Mouse (Mus musculus) kidney, adult 9 months (tissue): ENCODE measurements around the gene Vps45.

Source experiments
- DNase-seq: peaks from one replicate; pipeline ENCODE4 v3.0.0; 2022

The Vps45 gene

DNA sequence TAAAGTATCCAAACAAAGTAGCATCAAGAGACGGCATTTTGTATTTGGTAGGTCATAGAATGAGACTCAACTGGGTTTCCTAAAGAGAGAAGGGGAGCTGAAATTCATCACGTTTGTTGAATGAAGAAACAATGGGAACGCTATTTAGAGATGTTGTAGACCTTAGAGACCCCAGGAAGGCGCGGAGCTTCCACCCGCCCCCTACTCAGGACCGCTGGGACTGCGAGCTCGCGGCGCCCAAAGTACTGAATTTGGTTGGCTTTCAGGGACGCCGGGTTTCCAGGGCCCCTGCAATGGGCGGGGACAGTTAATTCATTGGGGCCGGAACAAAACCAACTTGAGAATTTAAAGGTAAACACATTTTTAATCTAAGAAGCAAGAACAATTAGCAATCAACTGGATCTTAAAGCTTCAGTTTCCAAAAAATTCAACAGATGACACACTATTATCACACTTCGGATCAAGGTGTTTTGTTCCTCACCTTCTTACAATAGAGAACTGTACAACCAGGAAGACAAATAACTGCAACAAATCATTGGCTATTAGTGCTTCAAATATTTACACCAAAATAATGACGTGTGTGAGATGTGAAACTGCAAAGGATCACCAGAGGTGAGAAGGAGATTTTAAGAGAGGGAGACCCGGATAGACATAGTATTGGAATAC lies at the start of gene Vps45:
TSS of gene Vps45 (minus strand) at position 236 of the 666 bp plus-strand sequence.
- peak; percentile 78 for DNase-seq

DNA sequence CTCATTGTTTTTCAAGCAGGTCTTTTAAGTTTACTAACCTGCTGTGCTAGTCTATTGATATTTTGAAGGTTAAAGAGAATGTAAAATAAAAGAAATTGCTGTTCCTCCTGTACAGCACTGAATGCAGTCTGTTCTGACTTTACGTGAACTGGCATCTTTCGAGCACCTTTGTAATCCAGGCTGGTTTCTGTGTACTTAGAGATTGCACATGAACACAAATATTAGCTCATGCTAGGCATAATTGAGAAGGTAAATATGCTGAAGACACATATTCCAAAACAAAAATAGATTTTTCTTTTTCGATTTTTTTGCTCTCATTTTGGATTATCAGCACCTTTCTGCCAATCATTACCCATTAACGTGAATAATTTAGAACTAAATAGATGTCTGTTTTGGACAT lies 47.9 kb upstream of the Vps45 start:
- no peak for DNase-seq

DNA sequence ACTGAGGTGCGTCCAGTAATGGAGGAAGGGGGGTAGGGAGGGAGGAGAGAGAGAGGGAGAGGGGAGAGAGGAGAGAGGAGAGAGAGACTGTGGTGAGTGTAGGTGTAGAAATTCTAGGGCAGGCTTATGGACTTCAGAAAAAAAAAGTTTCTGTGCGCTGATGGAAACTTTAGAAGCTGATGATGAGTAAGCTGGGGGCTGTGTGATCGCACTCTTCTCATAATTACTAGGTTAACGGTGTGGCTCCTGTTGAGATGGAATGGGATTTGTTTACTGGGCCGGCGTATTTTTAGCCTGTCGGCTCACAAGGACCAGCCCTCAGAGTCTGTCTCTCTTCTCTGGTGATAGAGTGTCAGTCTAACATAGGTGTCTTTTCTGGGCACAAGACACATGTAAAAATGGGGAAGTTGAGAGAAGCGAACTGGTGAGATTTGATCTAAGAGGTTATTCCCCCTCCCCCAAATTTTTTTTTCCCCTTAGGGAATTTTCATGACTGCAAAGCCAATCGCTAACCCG lies 47.0 kb upstream of the Vps45 start:
- no peak for DNase-seq

DNA sequence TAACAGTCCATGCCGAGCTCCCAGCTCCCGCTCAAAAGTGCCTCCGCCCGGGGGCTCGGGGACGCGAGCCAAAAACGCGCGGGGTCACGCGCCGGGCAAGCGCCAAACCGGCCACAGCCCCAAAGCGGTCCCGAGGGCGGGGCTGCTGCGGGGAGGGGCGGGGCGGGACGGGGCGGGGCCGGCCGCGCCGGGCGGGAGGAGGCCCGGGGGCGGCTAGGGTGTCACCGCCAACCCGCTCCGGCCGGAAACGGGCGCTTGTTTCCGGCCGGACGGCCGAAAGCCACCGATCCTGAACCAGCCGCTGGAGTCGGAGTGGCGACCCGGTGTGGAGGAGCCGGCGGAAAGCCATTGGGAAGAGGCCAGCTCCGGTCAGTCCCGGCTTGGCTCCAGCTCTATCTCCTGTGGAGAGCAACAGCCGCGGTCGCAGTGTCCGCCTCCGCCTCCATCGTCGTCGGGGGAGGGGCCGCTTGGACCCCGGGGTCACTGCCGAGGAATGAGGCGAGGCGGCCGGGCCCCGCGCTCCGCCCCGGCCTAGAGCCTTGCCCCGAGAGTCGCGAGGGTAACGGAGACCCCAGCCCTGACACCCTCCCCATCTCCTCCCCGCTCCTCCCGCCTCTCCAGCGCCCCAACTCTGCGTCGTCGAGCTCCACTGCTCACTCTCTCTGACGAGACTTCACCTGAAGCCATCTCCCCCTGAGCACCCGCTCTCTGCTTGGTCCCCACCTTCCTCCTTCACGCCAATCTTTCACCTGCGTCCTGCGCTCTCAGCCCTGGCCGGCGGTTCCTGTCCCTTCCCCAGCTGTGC lies 46.2 kb upstream of the Vps45 start, which contains the start of gene Otud7b:
TSS of gene Otud7b (plus strand) at position 267 of the 805 bp plus-strand sequence.
- peak; percentile 86 for DNase-seq

DNA sequence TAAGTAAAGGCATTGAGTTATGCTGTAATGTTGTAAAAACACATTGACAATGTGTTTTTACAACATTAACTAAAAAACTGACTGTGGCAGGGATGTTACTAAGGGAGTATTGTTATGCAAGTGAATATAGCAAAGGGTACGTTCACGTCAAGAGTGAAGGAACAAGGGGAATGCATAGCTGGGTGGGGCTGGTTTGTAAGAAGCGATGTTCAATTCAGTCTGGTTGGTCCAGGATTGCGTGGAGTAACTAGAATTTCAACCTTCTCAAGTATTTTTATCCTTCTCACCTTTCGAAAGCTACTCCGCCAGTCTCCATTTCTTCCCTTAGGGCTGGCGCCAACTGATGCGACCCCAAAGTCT lies 45.6 kb upstream of the Vps45 start:
- DNase-seq, result no peak

DNA sequence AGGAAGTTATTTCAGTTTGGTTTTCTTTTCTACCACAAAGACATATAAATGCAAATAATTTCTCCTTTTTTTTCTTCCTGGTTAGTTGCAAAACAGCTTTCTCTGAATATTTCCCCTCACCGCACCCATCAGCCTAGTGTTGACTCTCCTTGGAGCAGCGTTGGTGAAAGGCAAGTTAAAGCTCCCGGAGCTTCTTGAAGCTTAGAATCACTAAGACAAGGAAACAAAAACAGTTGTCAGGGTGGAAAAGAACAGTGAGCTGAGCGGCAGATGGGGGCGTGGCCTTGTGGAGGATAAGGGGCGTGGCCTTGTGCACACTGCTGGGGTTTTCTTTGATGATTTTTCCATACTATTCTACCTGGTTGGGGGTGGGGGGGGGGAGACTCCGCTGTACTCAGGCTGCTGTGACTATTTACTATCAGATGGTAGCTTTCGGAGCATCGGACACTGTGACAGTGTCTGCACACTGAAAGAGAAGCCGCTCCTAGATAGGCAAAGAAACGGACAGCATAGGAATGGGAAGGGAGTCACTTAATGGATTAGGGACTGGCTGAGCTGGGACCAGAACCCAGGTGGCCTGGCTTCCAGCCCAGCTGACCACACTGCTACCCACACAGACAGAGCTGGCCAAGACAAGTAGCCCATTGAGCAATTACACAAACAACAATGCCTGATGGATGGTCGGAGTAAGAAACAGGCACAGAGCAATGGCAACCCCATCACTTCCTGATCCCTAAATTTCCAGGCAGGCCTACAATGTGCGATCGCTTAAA lies 44.0 kb upstream of the Vps45 start:
- DNase-seq, result peak; percentile 36

DNA sequence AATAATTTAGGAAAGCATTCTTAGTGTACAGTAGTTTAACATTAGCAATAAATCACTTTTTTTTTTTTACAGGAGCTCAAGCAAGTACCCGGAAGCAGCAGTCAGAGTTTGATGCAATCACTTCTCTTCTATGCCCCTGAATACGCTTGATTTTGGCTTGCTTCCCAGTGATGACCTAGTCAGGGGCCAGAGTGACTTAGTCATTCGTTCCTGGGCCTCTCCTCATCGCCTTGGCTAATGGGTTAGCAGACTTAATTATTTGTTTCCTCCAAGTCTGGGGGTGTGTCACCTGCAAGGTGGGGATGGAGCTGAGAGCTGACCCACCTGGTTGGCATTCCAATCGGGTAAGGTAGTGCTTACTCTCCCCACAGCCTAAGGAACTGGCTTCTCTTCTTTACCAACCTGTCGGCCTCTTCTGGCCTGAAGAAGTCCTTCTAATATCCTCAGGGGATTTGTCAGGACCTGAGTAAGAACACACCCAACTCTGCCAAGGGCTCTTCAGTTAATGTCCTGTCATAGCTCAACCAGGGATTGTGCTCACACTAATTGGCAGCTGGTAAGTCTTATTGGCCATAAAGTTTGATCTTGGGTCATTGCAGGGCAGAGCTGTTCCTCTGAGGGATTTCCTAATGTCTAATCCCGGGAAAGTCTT lies 40.5 kb upstream of the Vps45 start:
- peak; percentile 30 for DNase-seq

DNA sequence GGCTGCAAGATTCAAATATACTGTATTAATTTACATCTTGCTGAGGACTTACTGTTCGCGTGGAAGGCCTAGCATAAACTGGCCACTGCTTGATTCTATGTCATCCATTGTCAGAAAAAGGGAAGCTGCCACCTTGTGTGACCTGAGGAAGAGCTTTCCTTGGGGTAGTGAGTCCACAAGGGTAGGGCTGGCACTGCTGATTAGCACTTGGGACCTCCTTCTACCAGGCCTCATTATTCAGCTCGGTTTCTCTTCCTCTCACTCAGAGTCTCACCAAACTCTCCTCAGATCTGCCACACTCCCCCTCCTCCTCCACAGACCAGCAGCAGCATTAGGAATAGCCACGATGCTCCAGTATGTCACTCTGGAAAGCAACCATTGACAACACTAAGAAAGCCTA lies 39.9 kb upstream of the Vps45 start:
- no peak for DNase-seq

DNA sequence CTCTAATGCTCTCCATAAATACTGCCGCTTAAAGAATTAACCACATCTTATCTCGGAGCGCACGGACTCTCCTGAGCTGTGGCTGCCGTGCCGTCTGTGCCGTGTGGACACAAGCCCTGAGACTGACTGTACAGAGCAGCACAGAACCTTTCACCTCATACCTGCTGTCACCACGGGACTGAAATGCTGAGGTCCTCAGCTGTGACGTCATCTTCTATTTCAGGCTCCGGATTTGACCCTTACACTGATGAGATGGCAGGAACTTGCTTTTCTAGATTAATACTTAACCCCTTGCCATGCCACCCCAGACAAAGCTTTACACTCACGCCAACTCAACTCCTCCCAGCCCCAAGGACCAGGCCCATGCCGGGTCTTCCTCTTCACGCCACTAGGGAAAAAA lies 35.9 kb upstream of the Vps45 start:
- peak; percentile 94 for DNase-seq

DNA sequence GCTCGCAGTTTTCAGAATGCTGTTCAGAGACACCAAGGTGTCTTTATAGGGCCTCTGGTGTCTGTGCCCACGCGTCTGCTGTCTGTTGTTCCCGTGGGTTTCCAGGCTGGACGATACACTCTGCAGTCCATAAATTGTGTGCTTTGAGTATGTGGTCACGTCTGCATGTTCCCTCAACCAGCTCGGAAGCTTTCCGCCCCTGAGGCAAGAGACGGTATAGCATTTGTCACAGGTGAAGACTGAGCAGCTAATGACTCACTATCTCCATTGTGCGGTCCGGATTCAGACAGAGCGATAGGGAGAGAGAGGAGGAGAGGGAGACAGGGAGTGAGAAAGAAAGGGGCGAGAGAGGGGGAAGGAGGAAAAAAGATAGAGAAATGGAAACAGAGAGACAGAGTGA lies 35.2 kb upstream of the Vps45 start:
- no peak for DNase-seq

DNA sequence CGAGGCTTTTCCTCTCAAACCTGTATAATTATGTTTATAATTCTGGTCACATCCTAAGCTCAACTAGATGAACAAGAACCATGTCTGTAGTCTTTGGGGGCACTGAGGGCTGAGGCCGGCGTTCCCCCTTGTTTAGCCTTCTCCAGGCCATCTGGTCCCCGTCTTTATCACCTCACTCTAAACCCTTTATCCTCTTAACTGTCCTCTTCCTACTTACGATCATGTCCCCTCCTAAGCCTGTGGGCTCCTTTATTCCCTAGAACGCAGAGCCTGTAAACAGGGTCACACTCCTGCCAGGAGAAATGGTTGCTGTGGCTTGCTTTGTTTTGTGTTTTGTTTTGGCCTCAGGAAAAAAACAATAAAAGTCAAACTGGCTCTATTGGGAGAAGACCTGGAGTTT lies 33.7 kb upstream of the Vps45 start:
- no peak for DNase-seq

DNA sequence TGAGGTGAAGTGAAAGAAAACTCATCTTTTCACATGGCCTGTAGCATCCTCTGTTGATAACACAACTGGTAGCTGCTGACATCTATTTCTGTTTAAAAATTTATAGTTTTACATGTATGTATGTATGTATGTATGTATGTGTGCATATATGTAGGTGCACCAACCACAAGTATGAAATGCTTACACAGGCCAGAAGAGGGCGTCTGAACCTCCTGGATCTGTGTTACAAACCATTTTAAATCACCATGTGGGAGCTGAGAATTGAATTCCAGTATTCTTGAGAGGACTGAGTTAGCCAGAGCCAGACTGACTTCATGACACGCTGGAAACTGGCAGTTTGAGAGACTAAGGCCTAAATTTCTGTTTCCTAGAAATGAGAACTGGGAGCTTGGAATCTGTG lies 32.9 kb upstream of the Vps45 start:
- DNase-seq, result no peak

DNA sequence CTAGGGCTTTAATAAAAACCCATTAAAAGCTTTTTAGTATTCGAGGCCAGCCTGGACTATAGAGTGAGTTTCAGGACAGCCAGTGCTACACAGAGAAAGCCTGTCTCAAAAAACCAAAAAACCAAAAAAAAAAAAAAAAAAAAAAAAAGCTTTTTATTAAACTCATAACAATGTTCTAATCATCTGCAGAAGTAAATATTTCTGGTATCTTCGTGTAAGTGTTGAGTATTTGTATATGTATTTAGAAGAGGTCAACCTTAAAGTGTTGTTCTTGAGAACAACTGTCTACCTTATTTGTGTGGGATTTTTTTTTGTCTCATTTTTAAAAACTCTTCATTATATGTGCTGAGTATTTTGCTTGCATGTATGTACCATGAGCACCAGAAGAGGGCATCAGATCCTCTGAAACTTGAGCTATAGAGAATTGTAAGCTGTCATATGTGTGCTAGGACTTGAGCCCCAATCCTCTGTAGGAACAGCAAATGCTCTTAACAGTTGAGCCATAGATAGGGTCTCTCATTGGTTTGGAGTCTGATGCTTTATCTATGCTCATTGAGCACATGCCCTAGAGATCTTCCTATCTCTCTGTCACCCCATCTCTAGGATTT lies 31.7 kb upstream of the Vps45 start:
- DNase-seq, result peak; percentile 42

DNA sequence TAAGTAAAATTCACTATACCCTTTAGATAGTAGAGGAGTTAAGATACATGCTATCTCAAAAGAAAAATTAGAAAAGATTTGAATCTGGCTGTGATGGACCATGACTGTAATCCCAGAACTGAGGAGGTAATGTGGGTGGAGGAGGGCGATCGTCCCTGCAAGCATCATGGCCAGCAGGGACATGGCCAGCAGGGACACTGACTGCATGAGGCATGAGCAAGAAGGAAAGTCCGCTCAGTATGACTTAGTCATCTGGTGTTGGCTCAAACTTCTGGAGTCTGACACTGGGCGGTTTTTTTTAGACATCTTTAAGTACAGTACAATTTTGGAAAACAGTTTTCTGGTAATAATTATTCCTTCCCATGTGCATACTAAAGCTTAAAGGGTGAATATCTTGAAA lies 29.5 kb upstream of the Vps45 start:
- no peak for DNase-seq

DNA sequence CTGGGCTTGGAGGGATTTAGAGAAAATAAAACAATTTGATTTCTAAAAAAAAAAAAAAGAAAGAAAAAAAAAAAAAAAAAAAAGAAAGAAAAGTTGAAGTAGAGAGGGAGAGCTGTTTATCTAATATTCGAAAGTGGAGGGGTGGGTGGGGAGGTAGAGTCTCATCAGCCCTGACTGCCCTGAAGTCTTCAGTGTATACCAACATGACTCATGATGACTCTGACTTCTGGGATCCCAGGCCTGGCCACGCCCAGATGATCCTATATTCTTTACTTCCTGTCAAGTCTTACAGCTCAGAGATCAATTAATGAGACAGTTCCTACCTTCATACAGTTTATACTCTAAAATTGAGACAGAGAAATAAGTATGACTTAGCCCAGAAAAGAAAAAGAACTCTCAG lies 29.0 kb upstream of the Vps45 start:
- no peak for DNase-seq

DNA sequence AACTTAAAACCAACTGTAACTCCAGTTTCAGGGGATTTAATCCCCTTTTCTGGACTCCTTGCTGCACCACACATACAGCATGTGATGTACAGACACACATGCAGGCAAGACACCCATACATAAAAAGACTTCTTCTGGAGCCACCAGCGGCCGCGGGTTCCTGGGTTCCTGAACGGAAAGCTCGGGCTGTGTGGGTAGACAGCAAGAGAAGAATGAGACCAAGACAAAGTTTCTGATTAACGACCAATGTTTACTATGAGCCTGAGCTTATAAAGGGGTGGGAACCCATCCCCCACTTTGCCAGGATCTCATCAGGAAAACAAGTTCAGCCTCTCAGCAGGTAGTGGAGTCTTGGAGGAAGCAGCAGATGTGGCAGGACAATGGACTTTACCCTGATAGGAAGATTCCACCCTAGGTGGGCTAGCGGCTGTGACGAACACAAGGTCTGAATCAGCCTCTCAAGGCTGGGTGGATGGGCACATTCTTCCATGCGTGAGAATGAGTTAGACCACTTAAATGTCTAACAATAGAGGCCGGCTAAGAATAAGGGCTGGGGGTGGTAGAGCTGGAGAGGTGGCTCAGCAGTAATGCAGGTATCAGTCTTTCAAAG lies 26.0 kb upstream of the Vps45 start:
- DNase-seq, result no peak

DNA sequence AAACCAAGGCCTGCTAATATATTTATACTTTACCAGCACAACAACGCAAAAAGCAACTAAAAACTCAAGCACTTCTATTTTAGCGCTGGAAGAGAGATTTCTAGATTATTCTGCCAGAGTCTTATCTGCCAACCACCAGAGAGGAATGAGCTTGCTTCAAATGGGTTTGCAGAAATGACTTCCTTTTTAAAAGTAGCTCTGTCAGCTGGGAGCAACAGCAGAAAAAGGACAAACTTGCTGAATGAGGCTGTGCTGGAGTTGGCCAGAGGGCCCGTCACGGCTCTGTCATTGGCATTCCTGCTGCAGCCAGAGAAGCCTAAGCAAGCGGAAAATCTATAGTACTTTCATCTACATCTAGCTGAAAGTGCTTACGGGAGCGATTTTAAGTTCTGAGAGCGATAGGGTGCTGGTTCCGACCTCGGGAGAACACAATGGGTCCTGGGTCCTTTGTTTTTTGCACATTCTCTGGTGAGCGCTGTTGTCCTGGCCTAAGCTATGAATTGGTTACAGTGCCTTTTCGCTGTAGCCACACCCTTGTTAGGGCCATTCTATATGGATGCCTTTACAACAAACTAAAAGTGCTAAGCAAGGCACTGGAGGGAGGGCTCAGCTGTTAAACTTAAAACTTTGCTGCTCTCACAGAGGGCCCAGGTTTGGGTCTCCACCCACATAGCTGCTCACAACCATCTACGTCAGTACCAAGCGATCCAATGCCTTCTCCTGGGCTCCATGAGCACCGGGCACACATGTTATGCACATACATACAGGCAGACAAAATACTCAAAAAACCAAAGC lies 24.6 kb upstream of the Vps45 start:
- DNase-seq, result no peak

DNA sequence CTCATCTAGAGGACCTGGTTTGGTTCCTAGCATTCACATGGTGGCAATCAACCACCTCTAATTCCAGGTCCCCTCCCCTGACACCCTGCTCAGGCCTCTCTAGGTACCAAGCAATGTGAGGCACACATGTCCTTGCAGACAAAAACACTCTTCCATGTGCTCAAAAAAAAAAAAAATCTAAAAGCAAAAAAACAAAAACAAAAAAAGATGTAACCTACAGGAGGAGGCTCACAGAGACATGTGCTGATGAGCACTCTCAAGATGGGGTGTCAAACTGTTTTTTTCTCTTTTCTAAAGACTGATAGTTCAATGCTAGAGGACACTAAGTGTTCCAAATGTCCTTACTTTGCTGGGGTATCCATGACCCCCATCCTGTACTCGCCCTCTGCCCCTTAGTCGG lies 23.8 kb upstream of the Vps45 start:
- no peak for DNase-seq

DNA sequence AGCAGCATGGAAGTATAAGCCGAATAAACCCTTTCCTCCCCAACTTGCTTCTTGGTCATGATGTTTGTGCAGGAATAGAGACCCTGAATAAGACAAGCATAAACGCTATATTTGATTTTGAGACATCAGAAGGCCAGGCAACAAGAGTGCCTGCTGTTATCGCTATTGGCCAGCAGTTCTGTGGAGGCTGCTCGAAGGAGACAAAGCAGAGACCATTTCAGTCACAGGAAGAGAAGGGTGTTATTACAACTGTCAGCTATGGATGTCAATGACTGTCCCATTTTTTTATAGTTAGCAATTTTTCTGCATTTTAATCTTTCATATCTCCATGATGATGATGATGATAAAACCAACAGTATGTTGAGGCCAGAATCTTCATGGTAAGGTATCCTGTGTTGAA lies 23.4 kb upstream of the Vps45 start:
- no peak for DNase-seq

DNA sequence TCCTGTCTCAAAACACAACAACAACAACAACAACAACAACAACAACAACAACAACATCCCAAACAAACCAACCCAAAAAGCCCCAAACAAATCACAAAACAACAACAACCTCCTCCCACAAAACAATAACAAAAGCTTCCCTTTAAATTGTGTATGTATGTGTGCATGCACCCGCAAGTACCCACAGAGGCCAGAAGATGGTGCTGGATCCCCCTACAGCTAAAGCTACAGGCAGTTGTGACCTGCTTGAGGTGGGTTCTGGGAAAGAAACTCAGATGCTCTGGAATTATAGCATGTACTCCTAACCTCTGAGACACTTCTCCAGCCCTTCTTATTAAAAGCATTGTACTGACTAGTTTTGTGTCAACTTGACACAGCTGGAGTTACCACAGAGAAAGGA lies 22.7 kb upstream of the Vps45 start:
- peak; percentile 40 for DNase-seq

DNA sequence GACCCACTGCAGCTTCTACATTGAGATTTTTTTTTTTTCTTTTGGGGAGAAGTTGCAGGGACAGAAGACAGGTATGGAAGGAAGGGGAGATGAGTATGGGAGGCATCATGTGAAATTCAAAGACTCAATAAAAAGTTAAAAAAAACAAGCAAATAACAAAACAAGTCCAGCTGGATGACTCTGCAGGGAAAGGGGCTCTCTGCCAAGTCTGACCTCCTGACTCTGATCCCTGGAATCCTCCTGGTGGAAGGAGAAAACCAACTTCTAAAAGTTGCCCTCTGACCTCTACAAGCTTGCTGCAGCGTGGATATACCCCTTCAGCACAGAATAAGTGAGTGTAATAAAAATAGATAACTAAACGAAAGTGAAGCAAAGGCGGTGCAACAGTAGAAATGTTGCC lies 20.4 kb upstream of the Vps45 start:
- no peak for DNase-seq
